Mouse (Mus musculus) heart, postnatal 0 days (tissue): ENCODE data around the gene Slco1a6. TPM values are rescaled to one million over a fixed set of nuclear protein-coding genes. Genes with fewer than 3 reads are reported as not detected.
"Not testable (repeated sequence)": the region's sequence is repeated elsewhere in the genome, so short reads cannot be mapped to it uniquely, and the experiment has no call there.

Experiments
- ATAC-seq: fragments of 200-750 bp; cut with Nextera tagmentation; 2 replicates; pipeline ENCODE4 v1.8.0; 2017; ENCODE audit warnings: low read depth, moderate number of reproducible peaks, moderate library complexity; ENCODE audit not compliant: insufficient read depth
- DNase-seq: peaks from one replicate; pipeline ENCODE4 v3.0.0-alpha.2; 2016; ENCODE audit warnings: low spot score
- H3K27ac ChIP-seq: fragments of 300-500 bp; sonication (generic); 2 replicates; pipeline ENCODE4 v1.5.1; 2014; ENCODE audit warnings: low read depth, mild to moderate bottlenecking
- H3K27me3 ChIP-seq: fragments of 300-500 bp; sonication (generic); 2 replicates; pipeline ENCODE4 v1.6.1; 2014; ENCODE audit warnings: low read length, mixed read lengths; ENCODE audit not compliant: control insufficient read depth, insufficient read depth
- H3K36me3 ChIP-seq: fragments of 300-500 bp; sonication (generic); replicated peaks from 2 replicates; pipeline ENCODE4 v1.6.1; 2014; ENCODE audit warnings: low read length, mixed read lengths; ENCODE audit not compliant: control insufficient read depth, insufficient read depth
- H3K4me1 ChIP-seq: fragments of 300-500 bp; sonication (generic); 2 replicates; pipeline ENCODE4 v1.6.1; 2014; ENCODE audit warnings: antibody characterized with exemption; ENCODE audit not compliant: control insufficient read depth, insufficient read depth
- H3K4me2 ChIP-seq: fragments of 300-500 bp; sonication (generic); 2 replicates; pipeline ENCODE4 v1.6.1; 2014; ENCODE audit warnings: low read depth, mild to moderate bottlenecking, low read length, moderate library complexity
- H3K4me3 ChIP-seq: fragments of 300-500 bp; sonication (generic); 2 replicates; pipeline ENCODE4 v1.5.1; 2014; ENCODE audit warnings: low read depth, low read length
- H3K9ac ChIP-seq: fragments of 300-500 bp; sonication (generic); replicated peaks from 2 replicates; pipeline ENCODE4 v1.6.1; 2014; ENCODE audit warnings: low read depth, low read length, mixed read lengths
- H3K9me3 ChIP-seq: fragments of 300-500 bp; sonication (generic); replicated peaks from 2 replicates; pipeline ENCODE4 v1.6.1; 2016; ENCODE audit warnings: low read length; ENCODE audit not compliant: control insufficient read depth
- CTCF ChIP-seq: IDR thresholded peaks from 2 replicates; pipeline ENCODE4 v1.5.1; 2016; ENCODE audit warnings: antibody characterized with exemption, control low read depth, low read depth
- EP300 ChIP-seq: IDR thresholded peaks from 2 replicates; pipeline ENCODE4 v1.6.1; 2016; ENCODE audit warnings: antibody characterized with exemption, low read depth
- WGBS: fragments of 180-500 bp; shearing (Covaris S2); extraction: QIAGEN DNeasy Blood & Tissue Kit; methylation state at CpG from one replicate; pipeline ENCODE4 v1.1.7; 2014; 5-methylcytosine and 5-hydroxymethylcytosine counted together
- polyA plus RNA-seq: library from polyadenylated mRNA; unstranded; fragments of >200 nt; fragmentation: Nextera tagmentation; extraction: Ambion mirVana; gene quantifications from 2 replicates; pipeline ENCODE4 v1.2.1, GENCODE M21; 2015
- total RNA-seq: library from RNA; depleted of rRNA; stranded (reverse); fragments of >200 nt; gene quantifications from 2 replicates; pipeline ENCODE4 v1.2.3, GENCODE M21; 2014; ENCODE audit warnings: low replicate concordance

Gene Slco1a6
- total and polyA plus RNA-seq, 2 experiments from 2014 or later: not detected

DNA sequence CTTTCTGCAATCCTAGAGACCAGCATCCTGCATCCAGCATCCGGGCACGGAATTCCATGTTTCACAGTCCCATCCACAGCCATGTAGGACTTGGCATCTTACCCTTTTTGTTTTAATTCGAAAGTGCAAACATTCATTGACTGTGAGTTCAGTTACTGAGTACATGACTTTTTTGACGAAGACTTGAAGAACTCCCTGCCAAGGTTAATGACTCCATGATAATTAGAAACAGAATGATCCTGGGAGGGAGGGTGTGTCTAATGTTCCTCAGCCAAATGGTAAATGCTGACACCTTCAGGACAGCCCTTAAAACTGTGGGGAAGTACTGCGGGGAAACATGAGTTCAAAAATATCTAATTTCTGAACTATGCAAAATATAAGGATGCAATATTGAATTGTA is 44.9 kb downstream of the Slco1a6 start:
- TF ChIP-seq CTCF (no peak), EP300 (no peak)

DNA sequence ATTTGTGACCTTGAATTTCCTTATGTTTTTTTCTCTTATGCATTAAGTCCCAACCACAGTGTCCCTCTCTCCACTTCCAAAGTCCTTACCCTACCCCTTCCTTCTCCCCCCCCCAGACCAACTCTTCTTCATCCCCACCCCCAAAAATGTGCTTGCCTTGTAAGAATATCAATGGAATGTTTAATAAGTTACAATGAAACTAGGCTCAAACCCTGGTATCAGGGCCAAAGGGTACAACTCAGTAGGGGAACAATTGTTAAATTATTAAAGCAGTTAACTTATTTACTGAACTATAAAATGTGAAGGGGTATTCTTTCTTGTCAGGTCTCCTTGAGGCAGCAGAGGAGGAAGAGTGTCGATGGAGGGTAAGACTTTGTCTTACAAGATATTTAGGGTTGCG is 47.1 kb downstream of the Slco1a6 start:
- Histone ChIP-seq H3K9me3 (0 out of 2 replicates have a peak, but pooled peaks cover 6% of the 10 kb centered on the region), H3K4me2 (no peak overlapping the region), H3K27me3 (no peaks in the 10 kb centered on the region), H3K9ac (no peak overlapping the region), H3K4me1 (no peaks in the 10 kb centered on the region), H3K27ac (no peak overlapping the region), H3K4me3 (no peak overlapping the region), H3K36me3 (no peaks in the 10 kb centered on the region)
- DNase-seq (no peak), ATAC-seq (no peak)
- TF ChIP-seq CTCF: no peak
- 87% methylated on average over 2 of the region's 2 CpGs for WGBS

More for the DNA sequence above, 44.9 kb downstream of the Slco1a6 start:
- DNase-seq (no peak), ATAC-seq (no peak)
- H3K9ac ChIP-seq: no peak overlapping the region
- H3K4me1 ChIP-seq: no peaks in the 10 kb centered on the region
- H3K27ac ChIP-seq: no peak overlapping the region
- H3K36me3 ChIP-seq: no peaks in the 10 kb centered on the region
- no peaks in the 10 kb centered on the region for H3K27me3 ChIP-seq
- WGBS: 66% methylated on average over 5 of the region's 5 CpGs
- H3K9me3 ChIP-seq: 0 out of 2 replicates have a peak, but pooled peaks cover 3% of the 10 kb centered on the region
- H3K4me3 ChIP-seq: no peak overlapping the region
- H3K4me2 ChIP-seq: no peak overlapping the region

DNA sequence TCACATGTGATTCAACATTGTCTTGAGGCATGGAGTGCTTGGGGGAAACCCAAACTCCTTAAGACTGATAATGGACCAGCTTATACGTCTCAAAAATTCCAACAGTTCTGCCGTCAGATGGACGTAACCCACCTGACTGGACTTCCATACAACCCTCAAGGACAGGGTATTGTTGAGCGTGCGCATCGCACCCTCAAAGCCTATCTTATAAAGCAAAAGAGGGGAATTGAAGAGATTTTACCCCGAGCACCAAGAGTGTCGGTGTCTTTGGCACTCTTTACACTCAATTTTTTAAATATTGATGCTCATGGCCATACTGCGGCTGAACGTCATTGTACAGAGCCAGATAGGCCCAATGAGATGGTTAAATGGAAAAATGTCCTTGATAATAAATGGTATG is 54.2 kb downstream of the Slco1a6 start:
- not testable (repeated sequence) for H3K4me3 ChIP-seq, H3K4me1 ChIP-seq, DNase-seq, H3K9ac ChIP-seq, H3K27me3 ChIP-seq, ATAC-seq, H3K9me3 ChIP-seq, H3K4me2 ChIP-seq, H3K36me3 ChIP-seq, H3K27ac ChIP-seq
- 62% methylated on average over 2 of the region's 10 CpGs for WGBS

DNA sequence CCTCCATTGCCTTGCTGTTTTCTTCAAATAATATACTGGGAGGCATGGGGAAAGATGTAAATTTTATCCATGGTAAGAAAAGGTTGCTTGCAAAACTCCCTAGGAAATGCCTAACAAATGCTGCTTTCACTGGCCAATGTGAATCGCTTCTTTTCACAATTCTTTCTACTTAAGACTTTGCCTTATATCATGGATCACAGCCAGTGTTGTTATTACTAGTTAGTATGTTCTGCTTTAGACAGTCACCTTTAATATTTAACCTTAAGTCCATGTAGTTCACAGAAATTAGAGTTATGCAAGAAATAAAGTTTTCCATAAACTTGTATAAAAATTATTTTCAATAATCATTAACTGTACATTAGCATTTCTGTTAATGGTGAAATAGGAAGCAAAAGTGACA is 60.0 kb downstream of the Slco1a6 start:
- Histone ChIP-seq H3K4me2 (no peak overlapping the region), H3K27ac (no peak overlapping the region), H3K27me3 (no peaks in the 10 kb centered on the region), H3K36me3 (no peaks in the 10 kb centered on the region), H3K9me3 (no peaks in the 10 kb centered on the region; the same call in 1 of the 2 replicates), H3K4me1 (no peaks in the 10 kb centered on the region), H3K9ac (no peak overlapping the region), H3K4me3 (no peak overlapping the region)
- TF ChIP-seq EP300 (no peak), CTCF (no peak)
- ATAC-seq: no peak
- no peak for DNase-seq
- 70% methylated on average over 1 of the region's 1 CpGs for WGBS

DNA sequence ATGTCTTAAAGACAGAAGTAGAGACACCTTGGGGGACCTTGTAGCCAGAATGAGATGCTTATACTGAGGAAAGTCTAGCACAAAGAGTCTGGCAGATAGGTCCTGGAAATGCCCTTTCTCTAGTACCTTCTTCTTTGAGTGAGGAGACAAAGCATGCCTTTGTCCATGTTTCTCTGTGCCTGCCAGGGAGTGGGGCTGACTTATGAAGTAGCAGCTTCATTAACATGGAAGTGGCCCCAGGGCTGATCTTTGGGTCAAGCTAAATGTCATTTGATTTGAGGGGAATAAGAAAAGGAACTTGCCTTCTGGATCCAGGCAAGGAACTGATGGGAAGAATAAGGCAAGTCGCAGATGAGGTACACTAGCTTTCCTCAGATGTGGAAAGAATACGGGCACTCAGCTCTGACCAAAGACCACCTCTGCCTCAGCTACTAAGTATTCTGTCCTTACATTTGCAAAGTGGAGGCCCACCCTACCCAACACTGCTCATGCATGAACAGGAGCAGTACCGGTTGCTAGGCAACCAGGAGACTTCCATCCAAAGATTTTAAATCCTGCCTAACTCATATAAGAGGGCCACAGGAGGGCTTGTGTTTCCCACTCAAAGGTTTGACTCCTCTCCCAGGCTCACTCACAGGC is 96.5 kb downstream of the Slco1a6 start:
- Histone ChIP-seq H3K4me1 (no peaks in the 10 kb centered on the region), H3K27ac (no peak overlapping the region), H3K4me2 (no peak overlapping the region), H3K9ac (no peak overlapping the region), H3K9me3 (no peaks in the 10 kb centered on the region), H3K27me3 (no peaks in the 10 kb centered on the region), H3K4me3 (no peak overlapping the region), H3K36me3 (no peaks in the 10 kb centered on the region)
- TF ChIP-seq EP300: no peak
- TF ChIP-seq CTCF: no peak
- no peak for ATAC-seq
- DNase-seq: no peak
- WGBS: 82% methylated on average over 3 of the region's 3 CpGs

DNA sequence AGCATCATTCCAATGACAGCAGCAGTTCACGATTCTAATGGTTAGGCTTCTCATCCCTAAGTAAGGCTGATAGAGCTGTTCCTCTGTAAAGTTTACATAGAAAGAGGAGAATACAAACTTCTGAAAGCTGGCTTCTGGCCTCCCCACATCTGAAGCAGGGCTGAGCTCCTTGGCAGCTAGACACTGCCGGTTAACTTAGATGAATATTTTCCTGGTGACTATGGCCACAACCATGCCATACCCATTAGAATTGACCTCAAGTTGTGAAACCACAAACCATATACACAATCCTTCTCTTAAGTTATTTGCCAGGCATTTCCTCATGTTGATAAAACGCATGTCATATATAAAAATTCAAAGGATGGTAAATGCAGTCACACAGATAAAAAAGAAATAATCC is 117.2 kb downstream of the Slco1a6 start:
- 63% methylated on average over 3 of the region's 3 CpGs for WGBS
- ATAC-seq (no peak), DNase-seq (no peak)
- Histone ChIP-seq H3K36me3 (no peaks in the 10 kb centered on the region), H3K4me2 (no peak overlapping the region), H3K27ac (no peak overlapping the region), H3K9me3 (no peaks in the 10 kb centered on the region), H3K4me3 (no peak overlapping the region), H3K27me3 (no peaks in the 10 kb centered on the region), H3K9ac (no peak overlapping the region), H3K4me1 (no peaks in the 10 kb centered on the region)
- TF ChIP-seq EP300 (no peak), CTCF (no peak)

DNA sequence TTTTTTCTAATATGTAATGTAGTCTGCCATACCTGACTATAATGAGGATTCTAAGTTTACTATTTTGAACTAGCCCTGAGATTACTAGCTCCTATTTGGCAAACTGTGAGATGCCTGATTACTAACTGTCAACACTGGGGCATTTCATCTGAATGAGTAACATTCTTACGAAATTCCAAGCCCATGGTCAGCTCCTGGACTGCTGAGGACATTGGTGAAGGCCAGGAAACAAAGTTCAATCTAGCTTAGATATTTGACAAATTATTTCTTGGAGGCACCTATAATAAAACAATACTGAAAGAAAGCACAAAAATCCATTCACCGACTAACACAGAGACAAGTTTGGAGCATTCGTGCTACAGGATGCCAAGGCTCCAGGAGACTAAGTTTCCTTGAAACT is 150.0 kb downstream of the Slco1a6 start:
- not testable (repeated sequence) for H3K36me3 ChIP-seq, H3K4me2 ChIP-seq, H3K4me3 ChIP-seq, H3K9me3 ChIP-seq, H3K27me3 ChIP-seq, H3K27ac ChIP-seq, H3K4me1 ChIP-seq, H3K9ac ChIP-seq, ATAC-seq, DNase-seq
- 67% methylated on average over 3 of the region's 3 CpGs for WGBS
